Mouse (Mus musculus) layer of hippocampus, adult 8-10 months (tissue): ENCODE data around the gene Atp13a5. TPM values are rescaled to one million over a fixed set of nuclear protein-coding genes. Genes with fewer than 3 reads are reported as not detected.

Experiments used
- DNase-seq, 2 experiments: peaks; one replicate each; pipeline ENCODE4 v3.0.0; 2022; ENCODE audit warnings: low spot score in 2 of 2
- total RNA-seq, 4 experiments: library from RNA; stranded (reverse); gene quantifications; 2 replicates each; pipeline ENCODE4 v1.2.4; 2022

The Atp13a5 gene
- 10 to 100 TPM in 3 of 4 experiments, 1 to 10 TPM in 1; 9.7 to 15.2 (median 13.5) TPM for total RNA-seq

DNA sequence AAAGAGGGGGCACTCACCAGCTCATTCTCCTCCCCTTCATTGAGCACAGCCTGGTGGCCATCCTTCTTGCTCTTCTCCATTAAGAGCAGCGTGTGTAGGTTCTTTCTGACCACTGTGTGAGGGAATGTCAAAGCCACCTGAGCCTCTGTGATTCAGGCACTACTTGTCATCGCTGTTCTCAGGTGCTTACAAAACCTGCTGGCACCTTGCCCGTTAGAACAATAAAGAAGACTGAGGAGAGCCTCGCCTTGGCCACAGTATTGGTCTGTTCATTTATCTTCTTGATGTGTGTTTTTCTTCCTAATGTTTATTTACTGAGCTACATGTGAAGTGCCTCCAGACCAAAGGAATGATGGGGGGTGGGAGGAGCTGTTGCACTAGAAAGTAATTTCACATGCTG lies at the start of gene Atp13a5:
Atp13a5 (minus strand) TSS at position 275 of the 400 bp plus-strand sequence.
- no peak for DNase-seq

DNA sequence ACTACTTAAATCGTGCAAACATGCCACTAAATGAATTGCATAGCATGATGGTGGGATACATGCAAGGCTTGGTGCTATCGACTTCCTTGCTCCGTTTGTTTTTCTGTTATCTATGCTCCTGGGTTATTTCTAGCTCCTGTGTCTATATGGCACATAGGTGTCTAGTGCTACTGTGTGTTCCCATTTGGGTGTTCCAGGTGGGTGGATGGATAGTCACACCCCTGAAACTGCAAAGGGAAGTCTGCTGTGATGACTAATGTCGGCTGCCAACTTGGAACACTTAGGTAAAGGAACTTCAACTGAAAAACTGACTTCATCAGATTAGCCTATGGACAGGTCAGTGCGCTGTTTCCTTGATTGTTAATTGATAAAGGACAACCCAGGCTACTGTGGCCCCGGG lies 36.3 kb upstream of the Atp13a5 start:
- no peak for DNase-seq

DNA sequence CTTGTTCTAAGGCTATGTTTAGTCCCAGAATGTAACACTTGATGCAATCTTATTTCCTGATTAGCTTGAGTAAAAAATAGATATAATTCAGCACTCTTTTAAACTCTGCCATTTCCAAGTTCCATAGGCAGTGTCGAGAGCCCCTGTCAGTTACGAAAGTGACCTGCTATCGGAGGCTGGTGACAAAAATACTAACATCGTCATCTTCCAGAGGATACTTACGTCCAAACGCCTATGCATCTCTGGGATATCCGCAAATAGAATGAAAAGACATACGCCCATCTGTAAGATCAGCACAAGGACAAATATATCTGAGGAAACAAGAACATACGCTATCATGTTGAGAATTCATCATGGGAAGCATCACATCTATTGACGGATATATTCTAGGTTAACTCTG lies 28.8 kb upstream of the Atp13a5 start:
- DNase-seq = no peak

DNA sequence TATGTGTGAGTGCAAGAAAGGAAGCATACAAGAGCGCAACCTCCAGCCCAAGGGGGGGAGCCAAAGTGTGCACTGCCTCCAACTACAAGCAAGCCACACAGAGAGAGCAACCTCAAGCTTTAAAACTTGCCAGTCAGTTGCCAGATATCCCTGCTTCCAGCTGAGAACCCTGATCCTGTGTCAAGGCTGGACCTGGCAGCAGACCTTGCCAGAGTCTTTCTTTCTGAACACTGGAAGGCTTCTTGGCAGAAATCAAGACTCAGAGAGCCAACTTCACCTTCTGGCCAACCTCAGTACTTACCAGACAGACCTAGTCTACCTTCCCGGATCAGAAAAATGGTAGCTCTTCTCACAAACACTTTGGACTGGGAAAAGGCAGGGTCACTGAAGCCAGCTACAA lies 20.5 kb upstream of the Atp13a5 start:
- DNase-seq = no peak

DNA sequence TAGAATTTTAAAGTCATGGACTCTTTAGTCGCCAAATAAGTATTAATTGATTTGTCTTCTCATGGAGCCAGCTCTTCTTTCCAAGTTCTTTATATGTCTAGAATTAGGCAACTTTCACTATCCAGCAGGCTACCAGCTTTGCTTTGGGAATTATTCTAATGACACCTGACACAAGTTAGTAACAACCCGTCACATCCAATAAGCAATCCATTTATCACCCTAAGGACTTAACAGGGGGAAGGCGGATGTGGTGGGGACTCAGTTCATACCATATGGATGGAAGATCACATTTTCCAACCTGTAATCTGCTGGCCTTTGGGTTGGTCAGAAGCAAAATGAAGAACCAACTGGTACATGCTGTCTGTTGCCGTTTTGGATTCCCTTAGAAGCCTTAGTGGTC lies 6.2 kb upstream of the Atp13a5 start:
- no peak for DNase-seq

DNA sequence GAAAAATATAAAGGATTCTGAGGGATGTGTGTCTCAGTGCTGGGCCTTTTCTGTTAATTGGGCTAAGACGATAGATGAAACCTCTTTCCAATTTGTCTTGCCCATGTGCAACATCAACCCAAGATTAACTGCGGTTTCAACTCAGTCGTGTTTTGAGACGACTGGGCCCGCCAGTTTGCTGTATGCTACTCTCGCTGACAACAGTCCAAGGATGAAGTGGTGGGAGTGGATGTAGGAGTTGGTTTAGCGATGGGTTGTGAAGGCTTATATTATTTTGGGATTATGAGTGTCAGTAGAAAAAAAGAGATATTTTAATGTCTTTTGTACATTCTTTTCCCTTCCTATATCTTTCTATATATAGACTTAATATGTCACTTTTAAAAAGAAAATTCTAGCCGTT lies 3.9 kb downstream of the Atp13a5 start:
- DNase-seq = no peak

DNA sequence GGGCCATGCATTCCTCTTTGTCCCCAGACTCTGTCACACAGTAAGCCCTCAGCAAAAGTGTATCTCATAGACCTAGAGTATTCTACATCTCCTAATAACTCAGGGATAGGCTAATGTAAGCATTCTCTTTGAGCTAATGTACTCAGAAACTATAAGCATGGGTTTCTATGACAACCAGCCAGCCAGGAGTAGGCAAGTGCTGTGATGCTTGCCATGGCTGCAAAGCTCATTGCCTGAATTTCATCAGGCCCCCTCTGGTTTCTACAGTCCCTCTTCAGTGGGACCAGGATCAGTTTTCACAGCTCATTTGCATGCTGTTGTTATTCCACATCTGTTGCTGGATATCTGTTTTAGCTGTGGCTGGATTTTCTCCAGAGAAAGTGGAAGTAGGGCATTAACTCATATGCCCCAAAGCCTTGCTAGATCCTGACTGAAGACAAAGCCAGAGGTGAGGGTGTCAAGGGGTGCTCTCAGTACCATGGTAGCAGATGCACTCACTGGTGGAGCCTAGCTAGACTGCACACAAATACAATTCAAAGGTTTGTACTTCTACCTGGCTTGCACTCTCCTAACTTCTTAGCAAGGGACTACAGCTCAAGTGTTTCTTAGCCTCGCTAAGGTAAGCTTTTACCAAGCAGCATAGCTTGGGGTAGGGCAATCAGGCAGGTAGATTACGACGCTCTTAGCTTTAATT lies 47.0 kb downstream of the Atp13a5 start:
- peak in 1 of 2 experiments; percentile 6 for DNase-seq

DNA sequence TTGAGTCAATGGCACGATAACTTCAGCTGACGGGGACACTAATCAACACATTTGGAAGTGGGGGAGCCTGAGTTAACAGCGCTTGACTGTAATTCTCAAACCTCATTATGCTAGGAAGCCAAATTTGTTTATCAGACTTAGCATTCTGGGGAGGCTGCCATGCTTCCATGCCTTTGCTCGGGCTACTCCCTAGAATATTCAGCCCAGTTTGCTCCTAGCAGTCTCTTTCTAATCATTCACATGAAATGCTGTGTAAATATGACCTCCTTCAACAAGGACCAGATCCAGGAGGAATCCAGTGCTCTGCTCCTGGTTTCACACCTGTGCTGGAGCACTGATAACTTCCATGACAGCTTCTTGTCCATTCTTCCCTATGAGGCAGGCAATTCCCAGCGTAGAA lies 47.6 kb downstream of the Atp13a5 start:
- DNase-seq = no peak

DNA sequence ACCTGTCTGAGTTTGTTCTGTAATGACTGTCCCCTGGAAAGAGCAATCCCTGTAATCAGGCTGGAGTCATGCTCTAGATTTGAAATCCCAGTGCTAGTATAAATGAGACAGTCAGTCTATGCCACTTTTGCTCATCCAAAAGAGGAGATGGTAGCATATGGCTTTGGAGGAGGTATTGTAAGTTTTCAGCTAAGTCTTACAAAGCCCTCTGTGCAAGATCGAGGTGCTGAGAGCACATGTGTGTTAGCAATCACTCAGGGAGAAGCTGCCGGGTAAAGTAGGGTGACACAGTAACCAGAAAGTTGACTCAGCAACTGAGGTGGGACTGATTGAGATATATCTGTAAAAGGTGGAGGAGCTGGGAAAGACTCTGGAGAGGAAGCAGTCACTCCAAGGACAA lies 49.3 kb downstream of the Atp13a5 start:
- no peak for DNase-seq

DNA sequence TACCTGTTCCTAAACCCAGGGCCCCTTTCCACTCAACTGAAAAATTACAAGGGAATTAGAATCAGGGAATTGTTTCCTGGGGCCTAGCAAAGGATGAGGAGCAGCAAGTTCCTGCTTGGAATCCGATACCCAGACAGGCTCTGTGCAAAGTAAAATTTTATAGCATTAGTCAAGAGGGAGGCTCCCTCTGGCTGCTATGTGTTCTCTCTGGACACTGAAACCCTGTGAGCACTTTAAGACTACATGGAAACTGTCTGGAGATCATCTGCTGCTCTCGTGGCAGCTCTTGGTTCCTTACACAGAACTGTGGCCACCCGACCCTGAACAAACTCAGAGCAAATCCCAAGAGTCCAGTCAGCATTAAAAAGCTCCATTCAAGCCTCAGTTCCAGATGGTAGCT lies 50.6 kb downstream of the Atp13a5 start:
- DNase-seq = no peak

DNA sequence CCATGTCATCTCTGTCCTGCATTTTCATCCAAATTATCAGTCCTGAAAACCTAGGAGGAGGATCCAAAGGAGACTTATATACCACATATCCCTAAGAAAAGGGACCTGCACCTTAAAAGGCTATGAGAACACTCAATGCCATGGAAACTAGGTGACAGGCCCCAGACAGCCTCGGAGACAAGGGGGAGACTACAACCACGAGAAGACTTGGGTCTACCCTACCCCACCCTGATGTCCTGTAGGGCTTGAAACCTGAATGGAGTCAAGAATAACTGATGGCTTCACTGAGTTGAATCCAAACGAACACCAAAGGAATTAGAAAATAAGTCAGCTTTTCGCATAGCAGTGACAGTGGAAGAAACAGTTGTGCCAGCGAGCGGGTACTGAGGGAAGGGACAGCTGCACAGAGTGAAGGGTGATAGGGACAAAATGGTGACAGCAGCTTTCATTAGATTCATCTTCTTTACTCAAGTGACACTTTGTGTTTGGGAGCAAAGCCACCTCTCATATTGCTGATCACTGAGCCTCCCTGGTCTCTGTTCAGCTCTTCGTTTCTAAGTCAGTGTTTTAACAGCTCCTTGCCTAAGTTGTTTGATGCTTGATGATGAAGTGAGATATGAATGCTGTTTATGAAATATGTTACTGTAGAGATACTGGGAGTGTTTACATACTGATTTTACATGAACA lies 53.2 kb downstream of the Atp13a5 start:
- no peak for DNase-seq

DNA sequence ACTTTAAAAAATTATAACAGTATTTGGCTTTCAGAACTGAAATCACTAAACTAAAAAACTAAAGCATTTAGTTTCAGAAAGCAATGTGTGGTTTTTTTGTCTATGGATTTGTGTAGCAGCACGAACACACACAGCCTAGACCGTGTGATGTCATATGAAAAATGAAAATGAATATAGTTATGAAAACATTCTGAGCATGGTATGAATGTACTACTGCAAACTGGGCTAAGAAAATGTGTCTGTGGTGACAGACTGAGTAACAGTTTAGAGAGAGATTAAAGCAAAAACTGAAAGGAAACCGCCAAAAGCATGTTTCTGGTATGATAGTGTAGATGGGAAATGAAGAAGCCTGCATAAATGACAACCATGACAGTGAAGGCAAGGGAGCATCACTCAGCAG lies 57.8 kb downstream of the Atp13a5 start:
- DNase-seq = no peak

DNA sequence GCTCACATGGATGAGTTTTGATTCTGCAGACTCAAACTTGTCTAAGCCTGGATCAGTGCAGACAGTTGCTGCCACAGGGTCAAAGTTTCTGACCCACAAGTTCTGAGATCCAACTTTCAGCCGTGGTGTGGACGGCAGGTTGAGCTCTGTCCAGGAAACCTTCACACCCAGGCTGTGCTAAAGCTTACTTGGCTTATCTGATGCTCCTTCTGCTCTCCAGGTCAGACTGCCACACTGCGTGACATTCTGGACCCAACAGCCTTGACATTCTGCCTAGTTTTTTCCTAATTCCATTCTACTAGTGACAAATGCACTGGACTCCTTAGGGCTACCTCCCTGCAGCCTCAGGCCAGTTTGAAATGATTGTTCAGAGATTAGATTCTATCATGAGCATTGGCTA lies 63.1 kb downstream of the Atp13a5 start:
- no peak for DNase-seq

DNA sequence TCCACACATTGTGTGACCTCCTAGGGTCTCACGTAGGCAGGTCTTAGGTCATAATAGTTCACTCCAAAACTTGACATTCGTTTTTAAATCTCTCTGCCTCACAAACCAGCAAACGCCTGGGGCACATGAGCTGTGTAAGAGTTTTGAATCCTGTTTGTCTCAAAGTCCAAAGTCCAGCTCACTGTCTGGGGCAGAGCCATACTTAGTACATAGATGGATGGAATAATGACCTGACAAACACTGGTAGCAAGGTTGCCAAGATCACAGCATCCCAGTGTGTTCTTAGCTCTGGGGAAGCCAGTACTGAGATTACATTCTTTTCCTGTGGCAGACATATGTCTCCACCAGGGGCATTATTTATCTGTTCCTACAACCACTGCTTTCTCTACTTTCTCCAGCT lies 63.5 kb downstream of the Atp13a5 start:
- DNase-seq = no peak

DNA sequence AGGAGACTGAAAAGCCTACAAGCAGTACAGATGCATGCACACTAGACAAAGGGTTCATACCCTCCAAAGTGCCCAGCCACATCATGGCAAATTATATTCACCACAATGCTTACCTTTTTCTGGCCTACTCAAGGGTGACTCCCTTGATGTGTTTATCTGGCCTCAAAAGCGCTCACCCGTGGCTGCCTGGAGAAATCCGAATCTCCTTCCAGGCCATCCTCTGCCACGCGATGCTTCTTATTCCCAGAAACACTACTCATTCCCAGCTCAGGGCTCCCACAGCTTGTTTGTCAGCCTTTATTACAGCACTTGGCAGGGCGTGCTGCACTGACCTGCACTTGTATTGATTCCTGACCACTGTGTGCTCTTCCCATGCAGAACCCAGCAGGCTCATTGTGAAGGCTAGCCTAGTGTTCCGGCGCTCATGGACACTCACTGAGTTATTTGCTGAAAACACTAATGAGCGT lies 80.9 kb downstream of the Atp13a5 start:
- no peak for DNase-seq

DNA sequence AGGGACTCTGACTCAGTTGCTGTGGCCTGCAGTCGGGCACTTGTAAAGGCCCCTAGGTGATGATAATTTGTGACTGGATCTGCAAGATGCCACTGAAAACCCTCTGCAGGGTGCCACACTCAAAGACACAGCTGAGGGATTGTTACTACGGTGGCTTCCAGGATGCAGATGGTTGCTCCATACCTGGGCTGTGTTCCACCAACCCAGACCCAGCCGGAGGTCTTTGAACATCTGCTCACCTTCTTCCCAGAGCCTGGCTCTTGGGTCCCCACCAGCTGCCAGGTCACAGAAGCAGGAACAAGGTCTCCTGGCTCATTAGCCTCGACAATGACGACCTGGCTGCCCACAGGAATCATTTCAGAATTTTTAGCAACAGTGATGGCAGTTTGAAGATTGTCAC lies 97.8 kb downstream of the Atp13a5 start:
- DNase-seq = no peak

DNA sequence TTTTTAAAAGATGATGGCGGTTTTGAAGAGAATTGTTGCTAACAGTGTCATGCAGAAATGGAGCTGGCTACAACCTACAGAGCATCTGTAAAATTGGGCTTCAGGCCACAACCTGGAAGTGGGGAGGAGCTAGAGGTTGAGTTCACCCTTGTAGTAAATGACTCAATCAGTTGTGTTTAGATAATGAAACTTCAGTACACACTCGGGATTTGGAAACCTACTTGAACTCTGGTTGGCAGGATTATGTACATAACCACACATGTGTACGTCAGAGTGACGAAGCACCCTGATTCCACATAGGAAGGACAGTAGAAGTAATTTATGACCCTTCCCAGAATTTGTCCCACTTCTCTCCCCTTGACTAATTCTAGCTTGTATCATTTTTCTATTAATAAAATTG lies 124.2 kb downstream of the Atp13a5 start:
- DNase-seq = no peak

DNA sequence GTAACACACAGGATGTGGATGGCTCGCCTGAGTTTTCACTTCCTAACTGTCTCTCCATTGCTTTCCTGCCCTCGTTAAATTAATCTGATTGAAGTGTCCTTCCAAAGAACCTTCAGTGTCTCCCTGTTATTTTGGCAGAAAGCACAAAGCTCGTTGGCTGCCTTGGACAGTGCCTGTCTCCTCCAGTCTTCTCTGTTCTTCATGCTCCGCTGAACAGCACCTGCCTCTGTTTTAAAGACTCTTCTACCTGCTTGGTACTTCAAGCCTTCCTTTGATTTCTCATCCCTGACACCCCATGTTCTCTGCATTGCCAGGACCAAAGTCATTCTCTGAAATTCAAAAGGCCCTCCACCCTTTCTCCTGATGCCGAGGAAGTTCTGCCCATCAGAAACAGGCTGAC lies 142.6 kb downstream of the Atp13a5 start:
- no peak for DNase-seq

DNA sequence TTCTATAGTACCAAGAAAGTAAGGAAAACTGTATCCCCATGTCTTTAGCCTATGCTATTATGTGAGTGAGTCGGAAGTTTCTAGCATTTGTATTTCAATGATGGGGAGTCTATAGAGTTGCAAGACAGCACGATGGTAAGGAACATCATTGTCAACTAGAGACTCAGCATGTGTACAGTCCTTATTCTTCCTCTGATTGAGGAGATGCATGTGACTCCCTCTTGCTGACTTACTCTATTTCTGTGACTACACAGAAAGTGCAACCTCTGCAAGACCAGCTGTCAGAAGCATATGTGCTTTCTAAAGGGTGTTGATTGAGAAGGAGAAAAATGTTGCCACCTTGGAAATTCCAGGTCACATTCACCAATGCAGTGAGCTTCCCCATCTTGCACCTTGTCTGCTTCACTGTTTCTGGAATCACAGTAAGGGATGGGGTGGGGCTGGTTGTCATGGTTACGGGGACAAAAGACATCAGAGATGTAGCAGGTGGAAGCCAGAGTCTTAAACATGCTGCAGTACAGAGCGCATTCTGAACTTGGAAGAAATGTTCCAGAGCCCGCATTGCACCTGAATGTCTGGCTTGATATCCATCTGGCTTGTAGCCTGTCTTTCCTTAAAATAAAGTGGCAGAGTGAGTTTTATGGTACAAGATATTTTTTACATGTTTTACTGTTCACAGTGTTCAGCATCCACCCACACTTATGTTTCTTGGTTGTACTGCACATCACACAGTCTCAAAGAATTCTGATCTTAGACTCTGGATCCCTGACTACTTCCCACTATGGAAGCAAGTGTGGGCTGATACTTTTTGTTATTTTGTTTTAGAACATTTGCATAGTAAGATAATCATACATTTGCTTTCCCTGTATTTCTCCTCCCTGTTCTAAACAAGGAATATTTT lies 161.9 kb downstream of the Atp13a5 start:
- DNase-seq = peak; percentile 36 to 51

DNA sequence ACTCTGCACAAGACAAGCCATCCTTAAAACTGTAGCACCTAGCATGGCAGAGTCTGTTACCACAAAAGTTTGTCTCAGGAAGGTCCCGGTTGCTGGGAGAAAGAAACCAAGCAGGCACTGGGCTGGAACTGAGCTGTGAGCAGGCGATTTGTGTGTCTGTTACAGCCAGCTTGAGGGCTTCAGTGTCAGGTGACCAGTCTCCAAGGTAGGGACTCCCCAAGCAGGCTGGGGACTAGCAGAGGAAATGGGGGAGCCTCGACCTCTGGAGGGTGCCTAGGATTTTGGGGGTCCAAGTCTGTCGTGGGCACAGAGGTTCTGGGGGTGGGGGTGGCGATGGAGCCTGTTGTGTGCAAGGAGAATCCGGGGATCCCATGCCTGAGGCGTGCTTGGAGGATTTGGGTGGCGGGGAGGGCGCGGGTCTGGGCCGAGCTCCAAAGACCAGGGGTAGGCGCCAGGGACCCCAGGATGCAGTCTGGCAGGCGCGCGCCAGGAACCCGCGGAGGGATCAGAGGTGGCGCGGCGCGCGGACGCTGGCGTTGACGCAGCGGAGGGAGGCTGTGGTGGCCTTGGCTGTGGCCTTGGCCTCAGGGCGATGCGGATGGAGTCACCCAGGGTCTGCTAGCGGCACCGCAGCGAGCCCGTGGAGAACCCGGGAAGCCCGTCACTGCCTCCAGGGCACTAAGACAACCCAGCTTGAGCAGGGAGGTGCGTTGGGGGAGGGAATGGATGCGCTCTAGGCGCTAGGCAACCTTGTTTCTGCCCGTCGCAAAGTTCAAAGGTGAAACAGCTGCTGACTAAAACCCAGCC lies 168.7 kb downstream of the Atp13a5 start, which contains the start of gene Hrasls:
Hrasls (plus strand) TSS at position 91 of the 807 bp plus-strand sequence.
- no peak for DNase-seq

DNA sequence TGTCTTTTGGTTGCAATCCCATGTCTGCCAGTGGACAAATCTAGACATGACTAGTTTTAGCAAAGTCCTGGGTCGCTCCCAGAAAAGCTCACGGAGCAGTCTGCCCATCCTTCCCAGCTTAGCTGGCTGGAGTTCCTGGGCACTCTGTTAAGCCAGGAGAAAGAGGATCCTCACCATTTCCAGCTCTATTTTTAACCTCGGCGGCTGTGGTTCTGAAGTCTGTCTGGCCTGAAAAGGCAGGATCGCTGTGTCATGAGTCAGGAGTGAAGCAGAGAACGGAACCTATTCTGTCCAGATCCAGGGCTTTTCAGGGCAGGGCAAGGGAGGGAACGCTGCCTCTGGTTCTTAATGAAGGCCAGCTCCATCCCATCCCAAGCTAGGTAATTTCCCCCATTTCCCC lies 169.7 kb downstream of the Atp13a5 start:
- DNase-seq = no peak
